Mouse (Mus musculus): ENCODE data around the gene Mtor. TPM values are rescaled to one million over a fixed set of nuclear protein-coding genes. Genes with fewer than 3 reads are reported as not detected.

Gene Mtor
- polyA plus RNA-seq, 1 experiment from 2014 or later = 13.0 TPM

GRCm38 (mm10) chr4:148464301-148464700 is 15.9 kb downstream of the Mtor start:
- WGBS (ENCODE audit: insufficient replicate concordance) = 89% methylated on average over 12 of the region's 12 CpGs
- H3K4me2 ChIP-seq (ENCODE audit: low read depth, low read length) = no peak overlapping the region
- TF ChIP-seq CTCF (IDR thresholded peaks at IDR 0.05; ENCODE audit: low read depth) (no peak), EP300 (IDR thresholded peaks at IDR 0.05; ENCODE audit: low read depth) (no peak)
- H3K36me3 ChIP-seq (replicated peaks; ENCODE audit: insufficient read depth, low read length) = peaks cover 80% of the 10 kb centered on the region
- ATAC-seq = no peak
- H3K4me1 ChIP-seq (ENCODE audit: insufficient read depth) = no peaks in the 10 kb centered on the region
- no peak overlapping the region for H3K4me3 ChIP-seq (ENCODE audit: low read depth, low read length)
- H3K9ac ChIP-seq (replicated peaks) = no peak overlapping the region
- no peak for DNase-seq
- no peak overlapping the region for H3K27ac ChIP-seq (ENCODE audit: low read depth)
- no peaks in the 10 kb centered on the region for H3K27me3 ChIP-seq (ENCODE audit: insufficient read depth, low read length)
- H3K9me3 ChIP-seq (ENCODE audit: low read length) = no peaks in the 10 kb centered on the region

- DNase-seq (no peak), ATAC-seq (no peak)
- H3K36me3 ChIP-seq (replicated peaks; ENCODE audit: insufficient read depth, low read length) = peaks cover 80% of the 10 kb centered on the region
Observed at GRCm38 (mm10) chr4:148464869-148465268, 16.5 kb downstream of the Mtor start.

GRCm38 (mm10) chr4:148466511-148467079 is 18.2 kb downstream of the Mtor start:
- Histone ChIP-seq H3K36me3 (replicated peaks; ENCODE audit: insufficient read depth, low read length) (peaks cover 88% of the 10 kb centered on the region), H3K27ac (ENCODE audit: low read depth) (no peak overlapping the region), H3K27me3 (ENCODE audit: insufficient read depth, low read length) (no peaks in the 10 kb centered on the region), H3K4me1 (ENCODE audit: insufficient read depth) (no peaks in the 10 kb centered on the region), H3K4me3 (ENCODE audit: low read depth, low read length) (no peak overlapping the region), H3K9me3 (ENCODE audit: low read length) (no peaks in the 10 kb centered on the region), H3K4me2 (ENCODE audit: low read depth, low read length) (no peak overlapping the region), H3K9ac (replicated peaks) (no peak overlapping the region)
- ATAC-seq (peak; percentile 16; the same call in 1 of the 2 replicates), DNase-seq (no peak)
- 81% methylated on average over 5 of the region's 5 CpGs for WGBS (ENCODE audit: insufficient replicate concordance)
- TF ChIP-seq EP300 (IDR thresholded peaks at IDR 0.05; ENCODE audit: low read depth) (no peak), CTCF (IDR thresholded peaks at IDR 0.05; ENCODE audit: low read depth) (no peak)

More at GRCm38 (mm10) chr4:148464869-148465268, 16.5 kb downstream of the Mtor start:
- TF ChIP-seq CTCF (IDR thresholded peaks at IDR 0.05; ENCODE audit: low read depth) (no peak), EP300 (IDR thresholded peaks at IDR 0.05; ENCODE audit: low read depth) (no peak)
- no peak overlapping the region for H3K4me2 ChIP-seq (ENCODE audit: low read depth, low read length)
- 89% methylated on average over 12 of the region's 12 CpGs for WGBS (ENCODE audit: insufficient replicate concordance)
- H3K9ac ChIP-seq (replicated peaks) = no peak overlapping the region
- H3K4me1 ChIP-seq (ENCODE audit: insufficient read depth) = no peaks in the 10 kb centered on the region
- no peaks in the 10 kb centered on the region for H3K9me3 ChIP-seq (ENCODE audit: low read length)
- H3K27me3 ChIP-seq (ENCODE audit: insufficient read depth, low read length) = no peaks in the 10 kb centered on the region
- no peak overlapping the region for H3K4me3 ChIP-seq (ENCODE audit: low read depth, low read length)
- H3K27ac ChIP-seq (ENCODE audit: low read depth) = no peak overlapping the region

DNA sequence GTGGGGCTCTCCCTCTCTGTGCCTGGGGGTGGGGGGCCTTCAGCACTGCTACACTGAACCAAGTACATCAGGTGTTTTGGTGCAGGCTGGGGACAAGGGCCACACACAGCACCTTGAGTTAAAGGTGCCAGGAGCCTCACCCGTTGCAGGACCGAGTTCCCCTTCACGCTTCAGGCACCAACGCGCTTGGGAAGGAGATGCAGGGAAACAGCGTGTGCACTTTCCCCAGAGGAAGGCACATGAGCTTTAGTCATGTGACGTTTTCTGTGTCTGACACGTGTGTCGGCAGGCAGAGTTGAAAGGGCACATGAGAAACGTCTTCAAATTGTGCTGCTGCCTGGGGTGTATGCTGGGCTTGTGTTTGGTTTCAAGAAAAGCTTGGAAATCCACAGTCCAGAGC is 20.0 kb downstream of the Mtor start:
- Histone ChIP-seq H3K27ac (ENCODE audit: low read depth) (no peak overlapping the region), H3K4me2 (ENCODE audit: low read depth, low read length) (no peak overlapping the region), H3K9me3 (ENCODE audit: low read length) (no peaks in the 10 kb centered on the region), H3K27me3 (ENCODE audit: insufficient read depth, low read length) (no peaks in the 10 kb centered on the region), H3K36me3 (replicated peaks; ENCODE audit: insufficient read depth, low read length) (peaks cover 93% of the 10 kb centered on the region), H3K4me1 (ENCODE audit: insufficient read depth) (no peaks in the 10 kb centered on the region), H3K9ac (replicated peaks) (no peak overlapping the region), H3K4me3 (ENCODE audit: low read depth, low read length) (no peak overlapping the region)
- DNase-seq = no peak
- TF ChIP-seq CTCF (IDR thresholded peaks at IDR 0.05; ENCODE audit: low read depth) (no peak), EP300 (IDR thresholded peaks at IDR 0.05; ENCODE audit: low read depth) (no peak)
- 88% methylated on average over 10 of the region's 10 CpGs for WGBS (ENCODE audit: insufficient replicate concordance)
- no peak for ATAC-seq

GRCm38 (mm10) chr4:148469487-148470252 is 21.3 kb downstream of the Mtor start:
- H3K36me3 ChIP-seq (replicated peaks; ENCODE audit: insufficient read depth, low read length) = peaks cover 86% of the 10 kb centered on the region
- WGBS (ENCODE audit: insufficient replicate concordance) = 80% methylated on average over 11 of the region's 11 CpGs
- ATAC-seq = no peak; the same call in 1 of the 2 replicates

DNA sequence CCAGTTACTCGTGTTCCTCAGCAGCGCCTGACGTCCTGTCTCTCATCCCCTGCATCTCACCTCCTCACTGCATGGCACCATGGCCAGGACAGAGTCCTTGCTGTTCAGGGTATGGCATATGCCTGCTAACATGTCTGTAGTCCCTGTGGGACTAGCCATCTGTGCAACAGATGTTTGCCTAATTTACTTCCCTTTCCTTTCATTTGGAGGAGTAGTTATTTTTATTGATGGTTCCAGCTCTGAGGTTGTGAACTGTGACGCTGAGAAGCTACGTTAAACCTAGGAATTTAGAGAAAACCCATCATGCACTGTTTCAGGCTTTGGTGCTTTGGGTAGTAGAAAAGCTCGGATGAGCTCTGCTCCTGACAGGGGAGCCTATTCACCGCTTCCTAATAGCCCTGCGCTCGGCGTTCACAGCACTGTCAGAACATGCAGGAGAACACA is 23.0 kb downstream of the Mtor start:
- DNase-seq (no peak), ATAC-seq (no peak)
- no peaks in the 10 kb centered on the region for H3K27me3 ChIP-seq (ENCODE audit: insufficient read depth, low read length)
- no peak for TF ChIP-seq EP300 (IDR thresholded peaks at IDR 0.05; ENCODE audit: low read depth)
- TF ChIP-seq CTCF (IDR thresholded peaks at IDR 0.05; ENCODE audit: low read depth) = no peak
- 0 out of 2 replicates have a peak overlapping the region, but pooled peaks have one; percentile 7 for H3K27ac ChIP-seq (ENCODE audit: low read depth)
- H3K36me3 ChIP-seq (replicated peaks; ENCODE audit: insufficient read depth, low read length) = peaks cover 84% of the 10 kb centered on the region
- H3K9ac ChIP-seq (replicated peaks) = no peak overlapping the region
- no peak overlapping the region for H3K4me3 ChIP-seq (ENCODE audit: low read depth, low read length)
- H3K9me3 ChIP-seq (ENCODE audit: low read length) = no peaks in the 10 kb centered on the region
- H3K4me1 ChIP-seq (ENCODE audit: insufficient read depth) = no peaks in the 10 kb centered on the region
- 84% methylated on average over 10 of the region's 10 CpGs for WGBS (ENCODE audit: insufficient replicate concordance)
- no peak overlapping the region for H3K4me2 ChIP-seq (ENCODE audit: low read depth, low read length)

More at GRCm38 (mm10) chr4:148469487-148470252, 21.3 kb downstream of the Mtor start:
- no peak overlapping the region for H3K9ac ChIP-seq (replicated peaks)
- H3K9me3 ChIP-seq (ENCODE audit: low read length) = no peaks in the 10 kb centered on the region
- no peaks in the 10 kb centered on the region for H3K4me1 ChIP-seq (ENCODE audit: insufficient read depth)
- DNase-seq = no peak
- no peak overlapping the region for H3K4me3 ChIP-seq (ENCODE audit: low read depth, low read length)
- TF ChIP-seq EP300 (IDR thresholded peaks at IDR 0.05; ENCODE audit: low read depth) (no peak), CTCF (IDR thresholded peaks at IDR 0.05; ENCODE audit: low read depth) (no peak)
- H3K27me3 ChIP-seq (ENCODE audit: insufficient read depth, low read length) = no peaks in the 10 kb centered on the region
- no peak overlapping the region for H3K27ac ChIP-seq (ENCODE audit: low read depth)
- H3K4me2 ChIP-seq (ENCODE audit: low read depth, low read length) = no peak overlapping the region
